Mouse (Mus musculus): Measurements from ENCODE around the gene Srrm2.

DNA sequence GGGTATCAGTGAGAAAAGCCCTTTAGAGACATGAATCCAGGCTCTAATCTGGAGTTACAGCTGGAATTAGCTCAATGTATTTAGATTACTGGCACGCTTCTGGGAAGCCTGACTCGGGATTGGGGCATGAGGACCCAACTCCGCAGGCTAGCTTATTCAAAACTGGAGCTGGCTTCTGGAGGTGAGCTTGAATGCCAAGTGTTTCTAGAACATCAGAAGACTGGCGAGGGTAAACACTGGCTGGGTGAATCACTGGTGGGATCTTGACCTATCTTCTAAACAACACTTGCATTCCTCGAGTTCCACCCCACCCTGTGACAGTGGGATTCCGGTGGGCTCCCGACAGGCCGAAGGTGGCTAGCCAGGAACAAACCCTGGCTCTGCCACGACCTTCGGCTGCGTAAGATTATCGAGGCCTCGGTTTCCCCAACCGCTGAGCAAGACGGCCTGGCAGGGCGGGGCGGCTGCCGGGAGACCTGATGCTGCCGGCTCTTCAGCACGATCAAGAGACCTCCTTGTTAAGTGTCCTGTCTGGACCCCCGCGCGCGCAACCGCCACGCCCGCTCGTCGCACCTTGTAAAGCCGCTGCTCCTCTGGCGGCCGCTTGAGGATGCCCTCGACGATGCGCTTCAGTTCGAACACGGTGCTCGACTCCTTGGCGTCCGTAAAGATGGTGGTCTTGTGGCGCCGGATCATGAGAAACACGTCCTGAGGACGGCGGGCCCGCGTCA lies 38.1 kb downstream of the Srrm2 start:
- TF ChIP-seq CTCF (conservative IDR thresholded peaks at IDR 0.05; ENCODE audit: low read length): no peak
- no peak for TF ChIP-seq NANOG (IDR thresholded peaks at IDR 0.05; ENCODE audit: borderline replicate concordance, low read length)
